Mouse (Mus musculus) gastrocnemius, postnatal 14 days (tissue): ENCODE results near the gene Efhc1. TPM values are rescaled to one million over a fixed set of nuclear protein-coding genes. Genes with fewer than 3 reads are reported as not detected.

Source experiments
- DNase-seq: peaks from one replicate; pipeline ENCODE4 v3.0.0; 2021; ENCODE audit warnings: mixed read lengths
- intact Hi-C: fragments of 180-260 bp; cut with DNase I; formaldehyde crosslinking; loops from one replicate; pipeline ENCODE4 v1.15.1; 2025; ENCODE audit warnings: low total_unique reads
- total RNA-seq, 2 experiments: library from RNA; stranded (reverse); gene quantifications; 2 replicates each; pipeline ENCODE4 v1.2.3; 2021

Gene Efhc1
- total RNA-seq, 2 experiments from 2014 or later = 0.97 to 1.2 TPM

DNA sequence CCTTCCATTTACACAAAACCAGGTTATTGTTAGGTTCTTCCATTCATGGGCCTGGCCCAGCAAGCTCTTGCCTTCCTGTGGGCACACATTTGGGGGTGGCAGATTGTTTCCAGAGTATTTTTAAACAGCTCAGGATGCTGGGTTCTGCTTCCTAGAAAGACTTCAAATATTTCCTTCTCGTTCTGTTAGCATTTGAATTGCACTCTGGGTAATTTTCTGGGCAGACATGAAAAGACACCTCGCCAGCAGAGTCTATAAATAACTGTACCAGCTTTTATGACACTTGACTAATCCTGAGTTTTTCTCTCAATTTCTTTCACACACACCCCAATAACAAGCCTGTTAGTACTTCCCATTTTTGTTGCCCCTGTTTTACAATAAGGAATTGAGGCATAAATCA is 10.1 kb upstream of the Efhc1 start:
- DNase-seq = no peak
- intact Hi-C loops = no loop called here

DNA sequence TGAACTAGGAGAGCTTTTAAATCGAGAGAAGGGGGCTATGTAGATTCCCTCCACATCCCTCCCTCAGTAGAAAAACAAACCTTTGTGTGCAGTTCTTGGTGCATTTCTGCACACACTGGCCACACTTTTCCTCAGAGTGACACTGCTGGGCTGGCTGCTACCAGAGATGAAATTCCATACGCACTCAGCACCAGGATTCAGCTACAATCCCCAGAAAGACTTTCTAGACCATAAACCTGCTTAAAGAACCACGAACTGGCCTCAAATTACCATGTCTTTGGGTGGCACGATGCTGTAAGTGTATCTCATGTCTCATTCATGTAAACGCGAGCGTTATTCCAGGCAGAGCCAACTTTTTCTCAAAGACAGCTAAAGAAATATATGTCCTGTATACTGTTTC is 9.6 kb upstream of the Efhc1 start:
- intact Hi-C loops = no loop called here
- no peak for DNase-seq

DNA sequence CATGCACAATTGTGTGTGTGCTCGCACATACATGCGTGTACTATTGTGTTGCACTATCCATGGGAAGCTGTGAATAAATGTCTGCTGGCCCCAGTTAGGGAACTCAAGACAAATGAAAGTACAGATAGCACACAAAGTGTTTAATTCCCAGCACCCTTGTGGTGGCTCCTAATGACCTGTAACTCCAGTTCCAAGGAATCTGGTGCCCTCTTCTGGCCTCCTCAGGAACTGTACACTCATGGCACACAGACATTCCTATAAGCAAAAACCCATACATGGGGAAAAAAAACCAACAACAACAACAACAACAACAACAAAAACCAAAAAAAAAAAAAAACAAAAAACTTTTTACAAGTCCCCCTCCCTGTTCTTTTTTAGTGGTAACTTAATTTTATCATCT is 8.4 kb upstream of the Efhc1 start:
- intact Hi-C loops = no loop called here
- DNase-seq = no peak

DNA sequence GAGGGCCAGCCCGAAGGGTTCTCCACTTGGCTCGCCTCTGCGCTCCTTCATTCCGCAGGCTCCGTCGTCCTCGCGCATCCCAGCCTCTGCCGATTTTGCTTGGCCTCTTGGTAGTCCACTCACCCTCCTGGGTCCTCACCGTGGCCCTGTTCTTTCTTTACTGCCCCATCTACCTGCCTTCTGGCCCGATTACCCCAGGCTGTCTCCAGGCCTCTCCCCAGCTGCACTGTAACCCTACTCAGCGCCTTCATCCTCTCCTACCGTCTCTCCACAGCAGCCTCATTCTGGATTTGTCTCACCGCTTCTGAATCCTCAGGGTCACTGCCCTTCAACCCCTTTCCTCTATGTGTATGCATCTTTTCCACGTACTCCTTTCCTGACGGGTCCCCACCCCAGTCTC is 373 bp downstream of the Efhc1 start:
- DNase-seq = no peak
- intact Hi-C loops = no loop called here

DNA sequence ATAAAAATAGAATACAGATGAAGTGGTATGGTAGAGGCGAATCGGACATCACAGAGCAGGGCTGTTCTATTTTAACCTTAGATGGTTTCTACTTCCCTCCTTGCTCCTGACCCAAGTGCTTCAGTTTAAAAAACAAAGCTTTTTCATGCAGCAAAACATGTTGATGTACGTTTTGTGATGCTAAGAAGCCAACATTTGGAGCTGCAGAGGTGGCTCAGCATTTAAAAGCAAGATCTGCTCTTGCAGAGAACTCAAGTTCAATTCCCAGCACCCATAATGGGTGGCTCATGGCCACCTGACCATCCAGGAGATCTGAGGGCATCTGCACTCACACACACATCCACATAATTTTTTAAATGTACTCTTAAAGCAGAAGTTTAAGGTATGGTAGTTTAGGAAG is 3.5 kb downstream of the Efhc1 start:
- DNase-seq = no peak
- intact Hi-C loops = no loop called here

DNA sequence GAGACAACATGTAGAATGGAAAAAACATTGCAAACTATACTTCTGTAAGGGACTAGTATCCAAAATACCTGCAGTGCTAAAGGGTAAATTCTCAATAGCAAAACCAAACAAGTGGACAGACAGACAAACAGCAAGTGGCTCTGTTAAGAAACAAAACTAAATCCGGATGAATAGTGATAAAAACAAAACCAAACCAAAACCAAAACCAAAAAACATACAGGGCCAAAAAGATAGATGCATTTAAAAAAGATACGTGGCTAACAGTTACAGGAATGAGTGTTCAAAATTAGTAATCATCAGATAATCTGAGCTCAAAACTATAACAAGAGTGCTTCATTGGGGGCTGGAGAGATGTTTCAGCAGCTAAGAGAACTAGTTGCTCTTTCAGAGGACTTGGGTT is 18.2 kb downstream of the Efhc1 start:
- DNase-seq = no peak
- intact Hi-C loops = no loop called here

DNA sequence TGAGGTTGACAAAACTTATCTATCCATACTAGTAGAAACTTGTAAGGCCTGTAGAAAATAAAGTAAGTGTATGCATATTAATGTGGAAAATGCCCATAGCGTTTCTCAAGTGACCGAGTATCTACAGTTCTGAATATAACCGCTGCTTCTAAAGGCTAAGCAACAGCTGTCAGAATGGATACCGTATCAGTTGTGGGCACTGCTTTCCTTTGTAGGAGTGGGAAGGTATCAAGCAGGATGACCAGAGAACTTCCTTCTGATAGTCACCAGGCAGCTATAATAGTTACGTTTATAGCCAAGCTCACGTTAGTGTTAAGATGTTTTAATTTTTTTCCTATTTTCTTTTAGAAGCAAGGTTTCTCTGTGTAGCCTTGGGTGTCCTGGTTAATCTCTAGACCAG is 22.0 kb downstream of the Efhc1 start:
- intact Hi-C loops = no loop called here
- DNase-seq = no peak

DNA sequence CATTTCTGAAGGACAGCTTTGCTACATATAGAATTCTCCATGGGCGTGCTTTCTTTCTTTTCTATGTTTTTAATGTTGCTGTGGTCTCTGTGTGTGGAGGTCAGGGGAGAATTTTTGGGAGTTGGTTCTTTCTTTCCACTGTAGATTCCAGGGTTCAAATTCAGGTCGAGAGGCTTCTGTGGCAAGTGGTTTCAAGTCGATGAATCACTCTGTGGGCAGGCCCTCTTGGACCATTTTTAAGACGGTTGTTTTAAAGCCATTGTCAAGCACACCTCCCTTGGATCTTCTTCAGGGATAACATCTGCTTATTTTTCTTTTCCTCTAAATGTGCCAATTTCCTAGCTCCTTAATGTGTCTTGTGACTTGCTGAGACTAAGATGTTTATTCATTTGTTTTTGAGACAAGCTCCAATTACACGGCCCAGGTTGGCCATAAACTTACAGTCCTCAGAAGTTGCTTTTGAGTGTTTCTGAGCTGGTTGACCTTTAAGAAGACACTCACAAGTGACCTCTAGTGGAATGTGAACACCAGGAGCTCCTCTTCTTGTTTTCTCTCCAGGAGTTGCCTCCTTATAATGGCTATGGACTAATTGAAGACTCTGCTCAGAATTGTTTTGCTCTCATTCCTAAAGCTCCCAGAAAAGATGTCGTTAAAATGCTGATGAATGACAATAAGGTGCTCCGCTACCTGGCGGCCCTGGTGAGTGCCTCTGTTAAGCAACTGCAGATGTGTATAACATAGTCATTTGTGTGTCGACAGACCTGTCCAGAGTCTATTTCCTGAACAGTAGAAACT is 23.1 kb downstream of the Efhc1 start:
- no peak for DNase-seq
- intact Hi-C loops = no loop called here

DNA sequence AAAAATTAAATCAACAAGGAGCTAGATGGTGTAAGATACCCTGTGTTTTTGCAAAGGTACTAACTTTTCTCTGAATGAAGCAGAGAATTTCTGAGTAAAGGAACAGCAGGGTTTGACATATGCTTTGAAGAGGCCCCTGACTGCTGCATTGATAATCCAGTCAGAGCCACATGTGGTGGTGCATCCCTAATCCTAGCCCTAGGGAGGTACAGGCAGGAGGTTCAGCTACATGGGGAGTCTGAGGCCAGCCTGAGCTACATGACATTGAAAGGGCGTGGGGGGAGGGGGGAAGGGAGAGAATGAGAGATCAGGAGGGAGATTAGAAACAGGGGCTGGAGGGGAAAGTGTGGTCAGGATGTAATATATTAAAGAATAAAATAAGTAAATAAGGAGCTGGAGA is 29.1 kb downstream of the Efhc1 start:
- intact Hi-C loops = no loop called here

DNA sequence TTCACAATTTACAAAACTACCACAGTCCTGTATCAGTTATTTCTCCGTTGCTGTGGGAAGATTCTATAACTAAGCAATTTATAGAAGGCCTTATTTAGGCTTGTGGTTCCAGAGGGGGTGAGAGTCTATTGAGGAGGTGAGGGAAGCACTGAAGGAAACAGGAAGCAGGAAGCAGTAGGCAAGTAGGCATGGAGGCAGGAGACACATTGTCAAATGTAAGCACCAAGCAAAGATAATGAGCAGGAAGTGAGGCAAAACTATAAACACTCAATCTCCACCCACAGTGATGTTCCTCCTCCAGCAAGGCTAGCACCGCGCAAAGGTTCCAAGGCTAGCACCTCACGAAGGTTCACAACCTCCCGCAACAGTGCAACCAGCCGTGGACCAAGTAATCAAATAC is 30.3 kb downstream of the Efhc1 start:
- no peak for DNase-seq
- intact Hi-C loops = no loop called here

More for the DNA sequence above, 29.1 kb downstream of the Efhc1 start:
- DNase-seq = no peak

DNA sequence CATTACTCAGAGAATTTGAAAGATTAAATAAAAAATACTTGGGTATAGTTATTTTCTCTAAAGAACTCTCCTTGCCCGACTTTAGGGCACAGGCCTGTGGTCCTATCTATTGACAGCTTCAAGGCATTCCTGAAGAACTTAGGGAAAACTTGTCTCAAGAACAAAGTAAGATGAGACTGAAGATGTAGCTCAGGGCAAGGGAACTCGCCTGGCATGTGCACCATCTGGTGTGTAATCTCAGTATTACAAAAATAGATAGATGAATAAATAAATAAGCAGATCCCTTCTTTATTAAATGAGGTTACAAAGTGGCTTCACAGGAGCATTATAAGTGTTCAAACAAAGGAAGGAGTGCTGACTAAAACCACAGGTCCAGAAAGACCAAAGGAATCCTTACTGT is 32.7 kb downstream of the Efhc1 start:
- intact Hi-C loops = no loop called here
- DNase-seq = no peak

DNA sequence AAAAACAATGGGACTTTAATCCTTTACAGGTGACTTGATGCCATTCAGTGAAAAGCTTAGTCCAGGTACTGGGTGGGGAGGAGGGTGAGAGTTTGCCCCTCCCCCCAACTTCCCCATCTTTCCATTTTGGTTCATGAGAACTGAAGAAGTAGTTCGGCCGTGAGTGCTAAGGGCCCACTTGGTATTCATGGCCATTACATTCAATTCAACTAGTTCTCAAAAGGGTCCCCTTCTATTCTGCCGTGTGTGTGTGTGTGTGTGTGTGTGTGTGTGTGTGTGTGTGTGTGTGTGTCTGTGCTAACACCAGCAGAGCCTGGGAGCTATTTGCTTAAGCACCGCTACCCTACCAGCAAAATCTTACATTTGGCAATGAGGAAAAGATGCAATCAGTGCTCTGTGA is 33.2 kb downstream of the Efhc1 start:
- intact Hi-C loops = no loop called here
- DNase-seq = no peak

DNA sequence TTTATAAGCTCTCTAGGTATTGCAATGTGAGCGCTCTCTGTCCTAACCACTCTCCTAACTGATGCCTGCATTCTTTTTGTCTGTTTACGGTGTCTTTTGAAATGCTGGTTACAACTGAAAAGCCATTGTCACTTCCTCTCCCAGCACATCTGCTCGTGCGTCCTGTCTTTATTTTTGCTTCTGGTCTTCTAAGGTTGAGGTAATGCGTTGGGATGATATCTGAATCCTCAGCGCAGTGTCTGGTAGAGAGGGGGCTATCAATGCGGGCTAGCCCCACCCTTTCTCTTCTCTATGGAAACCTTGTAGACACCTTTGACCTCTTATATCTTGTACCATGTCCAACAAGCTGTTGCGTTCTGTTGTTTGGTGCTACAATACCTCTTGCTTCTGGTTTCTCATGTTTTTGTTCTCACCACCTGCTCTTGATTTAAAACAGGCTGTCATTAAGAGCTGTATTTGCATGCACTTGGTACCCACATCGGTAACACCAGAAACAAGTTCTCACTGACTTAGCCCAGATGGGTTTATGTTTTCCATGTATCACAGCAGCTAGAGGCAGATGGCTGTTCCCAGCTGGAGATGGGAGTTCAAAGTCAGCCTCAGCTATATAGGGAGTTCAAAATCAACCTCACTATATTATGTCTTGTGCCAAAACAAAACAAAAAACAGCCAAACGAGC is 35.1 kb downstream of the Efhc1 start:
- DNase-seq = no peak
- intact Hi-C loops = no loop called here

DNA sequence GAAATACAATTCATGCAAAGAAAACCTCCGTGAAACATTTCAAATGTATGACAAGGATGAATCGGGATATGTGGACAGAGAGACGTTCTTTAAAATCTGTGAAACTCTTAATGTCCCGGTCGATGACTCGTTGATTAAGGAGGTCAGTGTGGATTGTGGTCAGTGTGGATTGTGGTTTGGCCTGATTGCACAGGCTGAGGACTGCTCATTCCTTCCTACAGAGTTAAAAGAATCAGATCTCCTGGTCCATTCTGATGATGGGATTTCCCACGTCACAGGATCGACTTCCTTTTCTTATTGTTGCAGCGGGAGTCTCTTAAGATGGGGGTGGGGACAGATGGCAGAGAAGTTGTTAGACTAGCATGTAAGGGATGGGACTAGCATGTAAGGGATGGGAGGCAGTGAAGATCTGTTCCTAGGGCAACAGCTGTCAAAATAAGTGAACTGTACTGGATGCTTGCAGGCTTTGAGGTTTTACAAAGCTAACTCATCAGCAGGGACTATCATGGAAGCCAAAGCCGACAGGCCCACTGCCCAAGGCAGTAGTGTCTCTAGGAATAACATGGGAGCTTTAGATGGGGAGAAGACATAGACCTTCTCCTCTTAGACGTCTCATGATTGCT is 38.1 kb downstream of the Efhc1 start:
- intact Hi-C loops = loop anchor here (5.0 kb wide), 1 partner anchor 103 kb away; no protein-coding TSS in a partner anchor
- no peak for DNase-seq

DNA sequence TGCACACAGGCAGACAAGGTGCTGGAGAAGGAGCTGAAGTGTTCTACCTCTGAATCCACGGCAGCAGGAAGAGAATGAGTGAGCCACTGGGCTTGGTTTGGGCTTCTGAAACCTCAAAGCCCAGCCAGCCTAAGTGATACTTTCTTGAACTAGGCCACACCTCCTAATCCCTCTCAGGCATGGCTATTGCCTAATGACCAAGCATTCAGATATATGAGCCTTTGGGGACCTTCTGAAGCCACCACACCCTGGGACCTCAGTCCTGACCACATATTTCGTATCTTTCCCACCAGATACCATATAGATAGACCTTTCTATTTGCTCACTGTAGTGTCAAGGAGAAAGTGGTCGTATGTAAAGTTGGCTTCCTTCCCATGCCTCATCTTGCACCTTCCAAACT is 42.3 kb downstream of the Efhc1 start:
- no peak for DNase-seq

DNA sequence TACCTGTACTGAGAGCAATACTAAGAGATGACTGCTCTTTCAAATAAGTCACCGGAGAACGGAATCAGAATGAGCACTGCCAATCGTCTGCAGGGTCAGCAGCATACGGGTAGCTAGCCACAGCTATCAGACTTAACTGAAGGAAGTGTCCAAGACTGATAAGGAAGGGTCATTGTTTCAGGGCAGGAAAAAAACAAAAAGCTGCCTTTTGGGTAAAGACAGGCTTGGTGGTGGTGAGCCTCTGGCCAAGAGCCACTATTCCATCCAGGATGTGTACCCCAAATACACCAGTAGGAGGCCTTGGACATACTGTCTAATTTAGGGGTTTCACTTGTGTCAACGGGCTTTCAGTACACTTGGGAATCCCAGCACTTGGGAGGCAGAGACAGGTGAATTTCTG is 42.9 kb downstream of the Efhc1 start:
- intact Hi-C loops = loop anchor here (5.0 kb wide), 1 partner anchor 98 kb away; no protein-coding TSS in a partner anchor

More for the DNA sequence above, 42.3 kb downstream of the Efhc1 start:
- intact Hi-C loops = loop anchor here (5.0 kb wide), 1 partner anchor 99 kb away; no protein-coding TSS in a partner anchor

DNA sequence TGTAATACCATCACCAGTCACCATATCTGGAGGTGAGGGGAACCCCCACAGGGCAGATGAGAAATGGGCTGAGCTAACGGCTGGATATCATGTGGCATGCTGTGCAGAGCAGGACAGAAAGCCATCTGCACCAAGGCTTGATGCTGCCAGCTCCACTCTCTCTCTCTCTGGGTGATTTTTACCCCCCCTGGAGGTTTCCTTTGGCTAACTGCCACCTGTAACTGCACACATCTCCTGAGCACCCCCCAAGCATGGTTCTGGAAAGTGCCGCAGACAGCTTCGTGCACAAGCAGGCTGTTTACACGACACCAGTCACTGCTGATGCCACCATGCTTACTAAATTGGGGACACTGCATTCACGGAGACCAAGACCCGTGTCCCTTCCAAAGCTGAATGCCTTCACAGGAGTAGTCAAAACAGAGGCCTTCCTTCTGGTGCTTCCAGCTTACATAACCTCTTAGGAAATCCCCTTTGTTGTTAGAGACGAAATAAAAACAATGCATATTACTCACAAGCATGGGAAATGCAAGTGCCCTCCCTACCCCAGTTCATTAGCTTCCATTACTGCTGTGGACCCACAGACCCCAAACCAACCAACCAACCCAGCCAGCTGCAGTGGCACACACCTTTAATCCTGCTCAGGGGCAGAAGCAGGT is 44.0 kb downstream of the Efhc1 start:
- no peak for DNase-seq
- intact Hi-C loops = no loop called here

More for the DNA sequence above, 42.9 kb downstream of the Efhc1 start:
- DNase-seq = no peak

DNA sequence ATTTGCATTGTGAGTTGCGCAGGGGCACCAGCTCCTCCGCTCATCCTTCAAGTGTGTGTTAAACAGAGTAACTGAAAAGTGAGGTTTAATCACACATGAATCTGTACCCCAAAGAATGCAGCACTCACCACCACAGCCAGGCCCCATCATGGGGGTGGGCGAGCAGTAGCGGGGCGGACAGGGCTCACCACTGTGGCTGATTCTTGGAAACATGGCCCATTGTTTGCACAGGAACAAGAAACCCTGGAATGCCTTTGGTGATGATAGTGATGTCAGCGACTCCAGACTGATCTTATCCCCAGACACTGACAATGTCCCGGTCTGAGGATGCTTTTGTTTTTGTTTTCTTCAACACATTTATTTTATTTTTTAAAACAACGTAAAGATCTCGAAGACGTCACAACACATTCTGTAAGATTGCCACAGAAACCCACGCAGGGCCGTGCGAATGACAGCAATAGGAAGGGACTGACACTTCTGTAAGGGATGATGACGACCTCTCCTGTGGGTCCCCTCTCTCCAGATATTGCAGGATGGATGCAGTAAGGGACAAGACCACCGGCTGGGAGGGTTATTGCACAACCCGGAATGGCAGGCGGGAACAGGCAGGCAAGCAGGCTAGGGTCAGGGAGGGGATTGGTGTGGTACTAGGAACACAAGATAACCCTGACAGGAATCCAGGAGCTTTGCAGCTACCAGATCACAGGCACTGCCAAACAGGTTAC is 45.3 kb downstream of the Efhc1 start:
- intact Hi-C loops = no loop called here
- DNase-seq = no peak

DNA sequence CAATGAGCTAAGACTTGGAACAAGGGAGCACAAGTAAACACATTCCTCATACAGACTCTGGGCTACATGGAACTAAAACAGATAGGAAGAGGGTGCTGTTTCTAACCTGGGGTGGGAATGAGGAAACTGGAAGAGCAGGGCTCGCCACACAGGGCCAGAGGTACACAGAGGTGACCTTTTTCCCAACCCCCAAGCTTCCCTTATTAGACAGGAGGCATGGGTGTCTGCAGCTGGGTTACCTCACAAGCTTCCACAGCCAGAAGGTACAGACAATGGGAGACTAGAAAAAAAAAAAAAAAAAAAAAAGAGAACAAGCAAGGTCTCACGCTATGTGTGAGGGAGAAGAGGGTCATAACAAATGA is 45.9 kb downstream of the Efhc1 start:
- intact Hi-C loops = no loop called here
- DNase-seq = no peak
